Mouse (Mus musculus) hindbrain, embryonic 12.5 days (tissue): ENCODE measurements around the gene Tbcd. TPM values are rescaled to one million over a fixed set of nuclear protein-coding genes. Genes with fewer than 3 reads are reported as not detected.

Experiments
- ATAC-seq: fragments of 200-750 bp; cut with Nextera tagmentation; 2 replicates; pipeline ENCODE4 v1.8.0; 2017; ENCODE audit warnings: moderate TSS enrichment; ENCODE audit not compliant: low FRiP score
- H3K27ac ChIP-seq: fragments of 300-500 bp; sonication (generic); 2 replicates; pipeline ENCODE4 v1.5.1; 2016; ENCODE audit warnings: mild to moderate bottlenecking
- H3K27me3 ChIP-seq: fragments of 300-500 bp; sonication (generic); 2 replicates; pipeline ENCODE4 v1.6.1; 2016; ENCODE audit warnings: mild to moderate bottlenecking
- H3K36me3 ChIP-seq: fragments of 300-500 bp; sonication (generic); 2 replicates; pipeline ENCODE4 v1.6.1; 2016; ENCODE audit warnings: mild to moderate bottlenecking
- H3K4me1 ChIP-seq: fragments of 300-500 bp; sonication (generic); 2 replicates; pipeline ENCODE4 v1.6.1; 2016
- H3K4me2 ChIP-seq: fragments of 300-500 bp; sonication (generic); replicated peaks from 2 replicates; pipeline ENCODE4 v1.6.1; 2016; ENCODE audit warnings: mild to moderate bottlenecking
- H3K4me3 ChIP-seq: fragments of 300-500 bp; sonication (generic); 2 replicates; pipeline ENCODE4 v1.5.1; 2016; ENCODE audit warnings: mild to moderate bottlenecking
- H3K9ac ChIP-seq: fragments of 300-500 bp; sonication (generic); 2 replicates; pipeline ENCODE4 v1.6.1; 2016; ENCODE audit warnings: mild to moderate bottlenecking, moderate library complexity
- H3K9me3 ChIP-seq: fragments of 300-500 bp; sonication (generic); replicated peaks from 2 replicates; pipeline ENCODE4 v1.6.1; 2016; ENCODE audit warnings: mild to moderate bottlenecking
- WGBS: fragments of 180-500 bp; shearing (Covaris S2); methylation state at CpG from one replicate; pipeline ENCODE4 v1.1.7; 2016; 5-methylcytosine and 5-hydroxymethylcytosine counted together
- polyA plus RNA-seq: library from polyadenylated mRNA; unstranded; fragments of >200 nt; fragmentation: Nextera tagmentation; extraction: Ambion mirVana; gene quantifications from 2 replicates; pipeline ENCODE4 v1.2.1, GENCODE M21; 2016

Tbcd gene
- polyA plus RNA-seq, 1 experiment from 2014 or later = 61.6 TPM

- WGBS = 85% methylated on average over 4 of the region's 4 CpGs
- ATAC-seq = no peak
- Histone ChIP-seq H3K36me3 (peaks cover 10% of the 10 kb centered on the region), H3K9me3 (no peaks in the 10 kb centered on the region), H3K27me3 (no peaks in the 10 kb centered on the region), H3K4me2 (no peak overlapping the region), H3K27ac (no peak overlapping the region), H3K4me3 (no peak overlapping the region), H3K9ac (no peak overlapping the region), H3K4me1 (no peaks in the 10 kb centered on the region)
Measured at GRCm38 (mm10) chr11:121559527-121560293, 108.0 kb downstream of the Tbcd start.

- whole genome bisulfite sequencing = 82% methylated on average over 7 of the region's 7 CpGs
- ATAC-seq = no peak
- H3K27me3 ChIP-seq = no peaks in the 10 kb centered on the region
- no peak overlapping the region for H3K4me3 ChIP-seq
- no peak overlapping the region for H3K27ac ChIP-seq
- H3K9ac ChIP-seq = no peak overlapping the region
- H3K36me3 ChIP-seq = peaks cover 12% of the 10 kb centered on the region
- H3K4me2 ChIP-seq = no peak overlapping the region
- H3K4me1 ChIP-seq = no peaks in the 10 kb centered on the region
- no peaks in the 10 kb centered on the region for H3K9me3 ChIP-seq
Measured at GRCm38 (mm10) chr11:121560294-121560663, 108.5 kb downstream of the Tbcd start.

DNA sequence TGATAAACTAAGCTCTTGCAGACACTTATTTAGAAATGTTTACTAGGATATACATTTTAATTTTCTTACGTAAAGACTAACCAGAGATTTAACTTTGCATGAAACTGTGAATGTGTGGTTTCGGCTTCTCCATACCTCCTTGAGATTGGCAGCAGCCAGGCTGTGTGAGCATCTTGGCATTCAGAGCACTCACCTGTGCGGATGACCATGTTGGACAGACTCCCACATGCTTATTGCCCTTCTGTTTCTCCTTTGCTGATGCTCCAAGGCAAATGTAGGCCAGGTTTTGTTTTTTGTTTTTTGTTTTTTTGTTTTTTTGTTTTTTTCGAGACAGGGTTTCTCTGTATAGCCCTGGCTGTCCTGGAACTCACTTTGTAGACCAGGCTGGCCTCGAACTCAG, 111.6 kb downstream of the Tbcd start:
- no peaks in the 10 kb centered on the region for H3K27me3 ChIP-seq
- no peak for ATAC-seq
- H3K4me2 ChIP-seq = no peak overlapping the region
- no peak overlapping the region for H3K27ac ChIP-seq
- WGBS = 96% methylated on average over 5 of the region's 5 CpGs
- no peak overlapping the region for H3K9ac ChIP-seq
- H3K4me1 ChIP-seq = no peaks in the 10 kb centered on the region
- peaks cover 4% of the 10 kb centered on the region; the same call in 1 of the 2 replicates for H3K36me3 ChIP-seq
- H3K9me3 ChIP-seq = no peaks in the 10 kb centered on the region
- H3K4me3 ChIP-seq = no peak overlapping the region

DNA sequence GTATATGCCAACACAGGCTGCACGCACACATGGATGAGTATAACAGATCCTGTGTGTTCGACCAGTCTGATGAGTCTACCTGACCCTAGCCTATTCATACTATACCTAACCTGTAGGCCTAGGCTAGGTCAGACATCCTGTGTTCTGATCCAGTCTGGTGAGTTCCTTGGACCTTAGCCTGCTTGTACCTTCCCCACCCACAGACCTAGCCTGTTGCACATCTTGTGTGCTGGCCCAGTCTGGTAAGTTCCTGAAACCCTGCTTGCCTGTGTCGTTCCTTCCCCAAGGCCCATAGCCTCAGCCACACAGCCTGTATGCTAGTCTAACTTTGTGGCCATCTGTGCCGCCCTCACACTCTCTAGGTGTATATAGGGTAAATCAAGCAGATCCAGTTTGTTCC, 112.5 kb downstream of the Tbcd start:
- H3K27ac ChIP-seq = no peak overlapping the region
- H3K4me3 ChIP-seq = no peak overlapping the region
- H3K4me2 ChIP-seq = no peak overlapping the region
- no peaks in the 10 kb centered on the region for H3K9me3 ChIP-seq
- no peaks in the 10 kb centered on the region for H3K27me3 ChIP-seq
- no peak overlapping the region for H3K9ac ChIP-seq
- no peak for ATAC-seq
- H3K36me3 ChIP-seq = peaks cover 4% of the 10 kb centered on the region; the same call in 1 of the 2 replicates
- 96% methylated on average over 4 of the region's 4 CpGs for WGBS
- H3K4me1 ChIP-seq = no peaks in the 10 kb centered on the region

DNA sequence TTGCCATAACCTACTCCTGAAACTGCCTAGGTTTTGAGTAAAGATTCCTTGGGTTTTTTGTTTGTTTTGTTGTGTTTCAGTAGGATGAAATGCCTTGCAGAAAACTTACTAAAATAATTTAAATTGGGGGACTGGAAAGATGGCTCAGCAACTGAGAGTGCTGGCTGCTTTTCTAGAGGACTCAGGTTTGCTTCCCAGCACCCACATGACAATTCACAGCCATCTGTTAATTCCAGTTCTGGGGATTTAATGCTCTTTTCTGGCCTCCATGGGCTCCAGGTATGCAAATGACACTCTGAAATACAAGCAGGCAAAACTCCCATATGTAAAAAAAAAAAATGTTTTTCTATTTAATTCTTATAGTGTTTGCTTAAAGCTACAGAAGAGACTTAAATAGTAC, 130.1 kb downstream of the Tbcd start:
- Histone ChIP-seq H3K27me3 (no peaks in the 10 kb centered on the region), H3K4me3 (no peak overlapping the region), H3K4me2 (no peak overlapping the region), H3K27ac (no peak overlapping the region), H3K9ac (no peak overlapping the region), H3K36me3 (peaks cover 24% of the 10 kb centered on the region; the same call in 1 of the 2 replicates), H3K9me3 (no peaks in the 10 kb centered on the region), H3K4me1 (no peaks in the 10 kb centered on the region)
- ATAC-seq = no peak

DNA sequence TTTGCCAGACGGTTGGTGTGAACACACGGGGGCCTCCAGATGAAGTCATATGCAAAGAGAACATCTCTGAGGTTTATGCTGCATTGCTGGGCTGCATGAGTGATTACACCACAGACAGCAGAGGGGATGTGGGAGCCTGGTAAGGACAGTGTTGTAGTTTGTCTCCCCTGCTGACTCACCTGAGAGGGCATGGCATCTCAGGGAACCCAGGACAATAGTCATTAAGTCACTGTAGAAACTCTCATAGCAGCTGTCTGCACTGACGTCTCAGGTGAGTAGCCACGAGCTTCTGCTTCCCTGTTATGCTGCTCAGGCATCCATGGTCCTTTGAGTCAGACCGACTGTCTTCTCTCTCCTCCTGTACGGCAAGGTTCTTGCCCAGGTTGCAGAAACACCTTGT, 145.5 kb downstream of the Tbcd start:
- Histone ChIP-seq H3K4me2 (no peak overlapping the region), H3K27ac (no peak overlapping the region), H3K9ac (no peak overlapping the region), H3K27me3 (no peaks in the 10 kb centered on the region), H3K36me3 (peaks cover 58% of the 10 kb centered on the region), H3K9me3 (no peaks in the 10 kb centered on the region), H3K4me1 (no peaks in the 10 kb centered on the region), H3K4me3 (no peak overlapping the region)
- 86% methylated on average over 6 of the region's 6 CpGs for WGBS
- no peak for ATAC-seq

DNA sequence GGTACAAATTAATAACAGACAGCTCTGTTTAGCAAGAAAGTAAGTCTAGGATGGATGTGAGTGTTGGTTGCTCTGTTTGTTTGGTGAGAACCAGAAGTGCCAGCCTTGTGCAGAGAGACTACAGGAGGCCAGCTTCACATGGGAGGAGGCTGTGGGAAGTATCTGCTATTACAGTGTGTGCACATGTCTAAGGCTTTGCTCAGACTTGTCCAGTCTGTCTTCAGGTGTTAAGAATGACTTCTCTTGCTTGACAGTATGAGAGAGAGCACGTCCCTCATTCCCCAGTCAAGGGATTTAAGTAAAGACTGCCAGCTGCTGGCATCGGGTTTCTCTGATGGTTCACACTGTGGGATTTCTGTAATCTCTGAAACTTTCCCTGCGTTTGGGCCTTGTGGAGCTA, 149.7 kb downstream of the Tbcd start:
- WGBS = 82% methylated on average over 3 of the region's 3 CpGs
- no peak overlapping the region for H3K4me2 ChIP-seq
- no peaks in the 10 kb centered on the region for H3K9me3 ChIP-seq
- no peak overlapping the region for H3K27ac ChIP-seq
- H3K9ac ChIP-seq = no peak overlapping the region
- no peak for ATAC-seq
- no peak overlapping the region for H3K4me3 ChIP-seq
- peaks cover 60% of the 10 kb centered on the region for H3K36me3 ChIP-seq
- H3K27me3 ChIP-seq = no peaks in the 10 kb centered on the region
- no peaks in the 10 kb centered on the region for H3K4me1 ChIP-seq

DNA sequence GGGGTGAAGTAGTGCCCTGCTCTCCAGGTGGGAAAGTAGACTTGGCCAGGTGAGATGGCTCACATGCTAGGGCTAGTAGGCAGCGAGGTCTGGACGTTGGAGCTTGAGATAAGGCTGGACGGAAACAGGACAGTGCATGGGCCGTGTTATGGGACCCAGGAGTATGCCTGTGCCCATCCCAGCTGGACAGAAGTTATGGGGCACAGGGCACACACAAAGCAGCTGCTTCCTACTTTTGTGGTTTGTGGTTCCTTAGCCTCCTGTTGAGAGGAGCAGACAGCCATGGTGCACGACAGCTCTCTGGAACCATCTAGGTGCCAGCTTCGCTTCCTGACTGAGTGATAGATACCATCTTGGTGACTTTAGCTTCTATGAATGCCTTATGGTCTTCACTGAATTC, 153.9 kb downstream of the Tbcd start:
- H3K4me1 ChIP-seq = no peaks in the 10 kb centered on the region
- H3K27ac ChIP-seq = no peak overlapping the region
- no peak for ATAC-seq
- H3K4me3 ChIP-seq = no peak overlapping the region
- H3K36me3 ChIP-seq = peaks cover 73% of the 10 kb centered on the region
- H3K27me3 ChIP-seq = no peaks in the 10 kb centered on the region
- H3K9ac ChIP-seq = no peak overlapping the region
- 90% methylated on average over 6 of the region's 6 CpGs for WGBS
- H3K4me2 ChIP-seq = no peak overlapping the region
- no peaks in the 10 kb centered on the region for H3K9me3 ChIP-seq

DNA sequence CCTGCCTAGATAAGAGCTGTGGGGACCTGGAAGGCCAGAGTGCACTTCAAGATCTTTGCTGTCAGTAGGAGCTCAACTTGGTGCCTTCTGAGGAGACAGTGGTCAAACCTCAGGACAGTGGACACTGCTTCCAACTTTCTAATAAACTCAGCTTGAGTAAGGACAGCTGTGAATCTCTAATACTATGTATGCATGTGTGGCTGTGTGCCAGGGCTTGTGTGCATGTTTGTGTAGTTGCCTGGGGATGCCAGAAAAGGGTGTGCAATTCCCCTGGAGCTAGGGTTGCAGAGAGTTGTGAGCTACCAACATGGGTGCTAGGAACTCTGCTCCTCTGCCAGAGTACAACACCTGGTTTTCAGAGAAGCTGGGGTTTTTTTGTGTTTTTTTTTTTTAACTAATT, 159.2 kb downstream of the Tbcd start:
- H3K36me3 ChIP-seq = peaks cover 62% of the 10 kb centered on the region

GRCm38 (mm10) chr11:121615961-121616485, 164.3 kb downstream of the Tbcd start:
- Histone ChIP-seq H3K4me1 (no peaks in the 10 kb centered on the region), H3K9ac (no peak overlapping the region), H3K9me3 (no peaks in the 10 kb centered on the region), H3K36me3 (peaks cover 72% of the 10 kb centered on the region), H3K4me2 (no peak overlapping the region), H3K27ac (no peak overlapping the region), H3K27me3 (no peaks in the 10 kb centered on the region), H3K4me3 (no peak overlapping the region)
- ATAC-seq = no peak
- WGBS = 91% methylated on average over 3 of the region's 3 CpGs

More for the DNA sequence above, 159.2 kb downstream of the Tbcd start:
- H3K9ac ChIP-seq = no peak overlapping the region
- no peak overlapping the region for H3K4me3 ChIP-seq
- H3K27ac ChIP-seq = no peak overlapping the region
- H3K9me3 ChIP-seq = no peaks in the 10 kb centered on the region
- no peaks in the 10 kb centered on the region for H3K4me1 ChIP-seq
- no peak overlapping the region for H3K4me2 ChIP-seq
- no peak for ATAC-seq
- no peaks in the 10 kb centered on the region for H3K27me3 ChIP-seq

- no peak overlapping the region for H3K4me2 ChIP-seq
- no peak overlapping the region for H3K4me3 ChIP-seq
- no peaks in the 10 kb centered on the region for H3K4me1 ChIP-seq
- no peak overlapping the region for H3K27ac ChIP-seq
- no peak overlapping the region for H3K9ac ChIP-seq
- H3K36me3 ChIP-seq = peaks cover 73% of the 10 kb centered on the region
- no peaks in the 10 kb centered on the region for H3K27me3 ChIP-seq
- no peak for ATAC-seq
- no peaks in the 10 kb centered on the region for H3K9me3 ChIP-seq
Measured at GRCm38 (mm10) chr11:121616501-121616900, 164.8 kb downstream of the Tbcd start.

DNA sequence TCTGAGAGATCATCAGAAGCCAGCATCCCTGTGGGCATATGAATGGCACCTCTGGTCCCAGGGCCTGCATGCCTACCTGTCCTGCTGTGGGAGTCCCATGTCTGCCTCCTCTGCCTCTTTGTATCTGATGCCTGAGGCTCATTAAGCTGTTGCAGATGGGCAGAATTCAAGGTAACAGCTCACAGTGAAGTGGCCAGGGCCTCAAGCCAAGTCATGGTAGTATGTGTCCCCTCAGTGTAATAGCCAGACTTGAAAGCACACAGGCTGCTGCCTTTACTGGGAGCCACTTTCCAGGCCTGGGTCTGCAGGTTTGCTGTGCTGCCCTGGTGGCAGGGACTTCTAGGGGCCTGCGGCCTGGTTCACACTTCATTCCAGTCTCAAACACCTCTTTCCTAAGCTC, 165.6 kb downstream of the Tbcd start:
- no peaks in the 10 kb centered on the region for H3K27me3 ChIP-seq
- H3K36me3 ChIP-seq = peaks cover 79% of the 10 kb centered on the region
- no peak overlapping the region for H3K27ac ChIP-seq
- H3K4me3 ChIP-seq = no peak overlapping the region
- H3K9ac ChIP-seq = no peak overlapping the region
- WGBS = 100% methylated on average over 1 of the region's 1 CpGs
- H3K4me1 ChIP-seq = no peaks in the 10 kb centered on the region
- ATAC-seq = no peak
- H3K9me3 ChIP-seq = no peaks in the 10 kb centered on the region
- no peak overlapping the region for H3K4me2 ChIP-seq

- H3K9me3 ChIP-seq = no peaks in the 10 kb centered on the region
- H3K9ac ChIP-seq = no peak overlapping the region
- peaks cover 51% of the 10 kb centered on the region for H3K36me3 ChIP-seq
- no peak overlapping the region for H3K4me2 ChIP-seq
- H3K27ac ChIP-seq = no peak overlapping the region
- H3K4me3 ChIP-seq = no peak overlapping the region
- H3K27me3 ChIP-seq = no peaks in the 10 kb centered on the region
- WGBS = 89% methylated on average over 4 of the region's 4 CpGs
- no peak for ATAC-seq
- H3K4me1 ChIP-seq = no peaks in the 10 kb centered on the region
Measured at GRCm38 (mm10) chr11:121625007-121625406, 173.3 kb downstream of the Tbcd start.
